Mouse (Mus musculus): ENCODE data around the gene Tie1.
"Not testable (repeated sequence)": the region's sequence is repeated elsewhere in the genome, so short reads cannot be mapped to it uniquely, and the experiment has no call there.

Tie1 gene

DNA sequence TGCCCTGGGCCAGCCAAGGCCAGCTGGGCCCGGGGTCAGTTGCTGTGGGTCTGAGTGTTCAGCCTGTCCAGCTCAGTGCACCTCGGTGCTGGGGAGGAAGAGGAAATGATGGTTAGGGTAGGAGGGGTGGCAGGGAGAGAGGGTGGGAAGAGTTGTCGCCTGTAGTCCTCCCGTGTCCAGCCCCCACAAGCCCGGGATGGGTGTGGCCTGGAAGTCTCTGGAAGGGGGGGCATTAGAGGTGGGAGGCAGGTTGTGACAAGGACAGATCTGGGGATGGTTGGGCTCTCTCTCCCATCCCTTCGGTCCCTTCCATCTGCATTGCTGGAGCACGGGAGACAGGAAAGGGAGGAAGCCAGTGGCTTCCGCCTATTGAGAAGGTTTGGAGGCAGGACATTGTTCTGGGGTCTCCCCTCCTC lies at the start of gene Tie1:
Gene Tie1 (minus strand): TSS at position 345 of the 416 bp plus-strand sequence.
- no peak for DNase-seq (ENCODE audit: low read depth, low spot score)

DNA sequence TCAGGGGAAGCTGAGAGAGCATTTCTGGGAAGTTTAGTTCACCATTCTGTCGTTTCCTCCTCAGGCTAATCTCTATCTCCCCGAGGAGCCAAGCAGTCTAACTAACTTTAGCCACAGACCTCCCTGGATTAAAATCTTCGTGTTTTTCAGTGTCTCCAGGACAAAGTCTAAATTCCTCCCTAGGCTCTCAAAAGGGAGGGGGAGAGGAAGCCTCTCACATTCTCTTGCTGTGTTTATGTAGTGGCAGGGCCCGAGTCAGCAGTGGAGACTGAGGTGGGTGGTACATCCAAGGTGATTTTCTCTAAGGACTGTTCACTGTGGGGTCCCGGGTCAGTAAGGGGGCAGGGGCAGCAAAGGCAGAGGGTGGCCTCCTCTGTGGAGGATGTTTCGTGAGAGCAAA lies 47.9 kb upstream of the Tie1 start:
- no peak for DNase-seq (ENCODE audit: low read depth, low spot score)

GRCm38 (mm10) chr4:118535610-118536009 lies 45.7 kb upstream of the Tie1 start:
- no peak for DNase-seq (ENCODE audit: low read depth, low spot score)

- DNase-seq (ENCODE audit: low read depth, low spot score), result no peak
Measured at GRCm38 (mm10) chr4:118533605-118534004, 43.7 kb upstream of the Tie1 start.

- no peak for DNase-seq (ENCODE audit: low read depth, low spot score)
Measured at GRCm38 (mm10) chr4:118533156-118533555, 43.3 kb upstream of the Tie1 start.

- DNase-seq (ENCODE audit: low read depth, low spot score), result no peak
Measured at GRCm38 (mm10) chr4:118532663-118533062, 42.8 kb upstream of the Tie1 start.

- DNase-seq (ENCODE audit: low read depth, low spot score), result no peak
Measured at GRCm38 (mm10) chr4:118527720-118528119, 37.9 kb upstream of the Tie1 start.

- no peak for DNase-seq (ENCODE audit: low read depth, low spot score)
Measured at GRCm38 (mm10) chr4:118527335-118527681, 37.4 kb upstream of the Tie1 start.

DNA sequence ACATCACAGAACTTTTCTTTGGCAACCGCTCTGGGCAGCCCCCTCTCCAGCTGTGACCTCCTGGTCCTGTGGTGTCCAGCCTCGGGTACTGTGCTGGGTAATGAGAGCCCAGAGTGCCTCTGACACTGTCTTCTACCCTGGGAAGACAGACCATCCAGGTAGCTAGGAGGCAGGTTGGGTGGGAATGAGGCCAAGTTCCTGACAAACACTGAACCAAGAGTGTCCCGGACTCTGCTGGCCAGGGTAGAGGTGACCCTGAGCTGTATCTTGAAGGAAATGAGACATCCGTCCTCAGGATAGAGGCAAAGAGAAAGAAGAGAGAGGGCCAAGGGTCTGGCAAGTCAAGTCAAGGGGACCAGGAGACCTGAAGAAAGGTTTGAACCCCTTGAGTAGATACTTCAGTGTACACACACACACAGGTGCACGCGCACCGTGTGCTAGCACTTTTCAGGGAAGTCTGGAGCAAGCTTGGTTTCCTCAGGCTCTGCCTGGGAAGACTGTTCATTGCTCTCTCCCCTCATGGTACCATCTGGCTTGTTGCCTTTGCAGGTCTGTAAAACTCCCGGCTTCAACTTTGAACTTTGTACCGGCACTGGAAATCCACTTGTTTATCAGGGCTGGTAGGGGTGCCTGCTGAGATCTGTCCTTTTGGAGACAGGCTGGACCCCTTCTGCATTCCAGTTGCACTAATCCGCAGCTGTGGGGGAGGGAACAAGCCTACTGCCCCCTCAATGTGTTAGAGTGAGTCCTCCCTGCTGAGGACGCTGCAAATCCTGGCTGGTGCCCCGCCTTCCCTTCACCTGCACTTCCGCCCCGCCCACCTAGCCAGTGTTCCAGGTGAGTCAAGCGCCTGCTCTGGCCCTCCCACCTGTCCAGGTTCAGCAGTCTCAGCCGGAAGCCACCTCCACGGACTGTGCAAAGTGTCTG lies 36.8 kb upstream of the Tie1 start, which contains the start of gene 2610528J11Rik:
Gene 2610528J11Rik (plus strand): TSS at position 592 of the 927 bp plus-strand sequence.
- DNase-seq (ENCODE audit: low read depth, low spot score), result no peak

DNA sequence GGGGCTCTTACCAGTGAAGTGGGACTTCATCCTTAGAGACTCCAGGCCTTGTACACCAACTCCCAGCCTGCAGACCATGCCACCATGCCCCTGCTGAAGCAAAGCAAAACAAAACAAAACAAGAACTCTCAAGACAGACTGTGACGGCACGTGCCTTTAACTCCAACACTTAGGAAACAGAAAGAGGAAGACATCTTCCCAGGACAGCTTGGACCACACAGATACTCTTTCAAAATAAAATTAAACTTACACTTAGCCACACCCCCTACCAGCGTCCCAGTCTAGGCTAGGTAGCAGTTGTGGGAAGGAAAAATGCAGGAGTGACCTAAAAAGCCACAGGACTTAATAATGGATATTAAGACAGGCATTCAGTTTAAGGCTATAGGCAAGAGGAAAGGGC lies 35.9 kb upstream of the Tie1 start:
- DNase-seq (ENCODE audit: low read depth, low spot score), result no peak

GRCm38 (mm10) chr4:118523976-118524375 lies 34.1 kb upstream of the Tie1 start:
- DNase-seq (ENCODE audit: low read depth, low spot score), result no peak

- DNase-seq (ENCODE audit: low read depth, low spot score), result no peak
Measured at GRCm38 (mm10) chr4:118522248-118522647, 32.4 kb upstream of the Tie1 start.

DNA sequence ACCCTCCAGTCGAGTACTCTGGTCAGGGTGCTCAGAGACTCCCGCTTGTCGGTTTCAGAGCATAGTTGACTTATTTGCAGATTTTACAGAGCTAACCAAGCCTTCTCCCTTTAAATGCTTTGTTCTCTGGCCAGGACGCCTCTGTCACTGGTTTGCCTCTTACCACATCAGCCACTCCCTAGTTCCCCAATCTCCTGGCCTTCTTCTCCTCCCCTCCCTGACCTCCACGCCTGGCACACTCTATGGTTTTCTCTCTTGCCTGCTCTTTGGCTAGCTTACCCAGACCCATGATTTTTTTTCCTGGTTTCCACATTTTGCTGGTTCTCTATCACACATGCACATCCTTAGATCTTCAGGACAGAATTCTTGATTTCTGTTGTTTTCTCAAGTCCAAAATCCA lies 28.3 kb upstream of the Tie1 start:
- DNase-seq (ENCODE audit: low read depth, low spot score), result no peak

DNA sequence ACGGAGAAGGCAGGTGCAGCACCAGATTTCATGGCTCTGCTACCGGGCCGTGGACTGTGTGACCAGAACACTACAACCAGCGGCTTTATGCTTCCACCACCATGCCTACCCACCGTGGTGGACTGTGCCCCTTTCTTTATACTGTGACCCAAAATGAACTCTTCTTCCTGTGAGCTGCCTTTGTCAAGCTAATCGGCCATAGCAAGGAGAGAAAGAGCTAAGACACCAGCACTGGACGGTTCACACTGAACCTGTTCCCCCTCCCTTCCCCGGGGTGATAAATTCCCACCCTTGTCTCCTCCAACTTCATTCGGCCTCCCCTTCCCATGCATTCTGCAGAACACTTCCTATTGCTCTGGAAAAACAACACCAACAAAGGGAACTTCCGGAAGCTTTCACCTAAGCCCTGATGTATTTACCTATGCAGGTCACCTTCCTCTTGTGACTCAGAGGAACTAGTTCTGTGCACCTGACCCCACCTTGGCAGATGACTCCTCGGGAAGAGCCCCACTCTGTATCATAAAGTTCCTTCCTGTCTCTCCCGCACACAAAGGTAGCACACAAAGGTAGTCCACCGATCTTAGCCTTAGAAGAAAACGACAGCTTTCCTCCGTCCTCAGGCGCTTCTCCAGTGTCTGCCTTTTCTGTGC lies 27.8 kb upstream of the Tie1 start:
- DNase-seq (ENCODE audit: low read depth, low spot score), result no peak

GRCm38 (mm10) chr4:118516699-118517496 lies 27.0 kb upstream of the Tie1 start:
- DNase-seq (ENCODE audit: low read depth, low spot score), result no peak

- DNase-seq (ENCODE audit: low read depth, low spot score), result no peak
Measured at GRCm38 (mm10) chr4:118509050-118509449, 19.2 kb upstream of the Tie1 start.

DNA sequence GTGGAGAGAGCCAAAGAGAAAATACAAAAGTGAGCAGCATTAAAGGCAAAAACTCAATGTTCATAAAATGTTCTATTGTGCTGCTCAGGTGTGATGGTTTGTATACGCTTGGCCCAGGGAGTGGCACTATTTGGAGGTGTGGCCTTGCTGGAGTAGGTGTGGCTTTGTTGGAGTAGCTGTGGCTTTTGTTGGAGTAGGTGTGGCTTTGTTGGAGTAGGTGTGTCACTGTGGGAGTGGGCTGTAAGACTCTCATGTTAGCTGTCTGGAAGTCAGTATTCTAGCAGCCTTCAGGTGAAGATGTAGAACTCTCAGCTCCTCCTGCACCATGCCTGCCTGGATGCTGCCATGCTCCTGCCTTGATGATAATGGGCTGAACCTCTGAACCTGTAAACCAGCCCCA lies 17.3 kb upstream of the Tie1 start:
- not testable (repeated sequence) for DNase-seq (ENCODE audit: low read depth, low spot score)

DNA sequence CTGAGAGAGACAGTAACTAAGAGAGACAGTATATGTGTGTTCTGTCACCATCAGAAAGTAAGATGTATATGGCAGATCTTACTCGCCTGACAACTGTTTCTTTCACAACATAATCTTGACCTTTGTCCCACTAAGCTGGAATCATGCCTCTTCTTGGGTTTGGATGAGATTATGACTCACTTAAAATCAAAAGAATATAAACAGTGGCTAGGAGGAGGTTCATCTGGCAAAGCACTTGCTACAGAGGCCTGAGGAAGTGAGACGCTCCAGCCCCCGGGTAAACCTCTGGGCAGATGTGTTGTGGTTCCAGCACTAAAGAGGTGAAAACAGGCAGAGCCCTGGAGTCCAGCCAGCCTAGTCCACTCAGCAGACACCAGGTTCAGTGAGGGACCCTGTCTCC lies 15.7 kb upstream of the Tie1 start:
- DNase-seq (ENCODE audit: low read depth, low spot score), result no peak

GRCm38 (mm10) chr4:118500792-118501191 lies 10.9 kb upstream of the Tie1 start:
- no peak for DNase-seq (ENCODE audit: low read depth, low spot score)

DNA sequence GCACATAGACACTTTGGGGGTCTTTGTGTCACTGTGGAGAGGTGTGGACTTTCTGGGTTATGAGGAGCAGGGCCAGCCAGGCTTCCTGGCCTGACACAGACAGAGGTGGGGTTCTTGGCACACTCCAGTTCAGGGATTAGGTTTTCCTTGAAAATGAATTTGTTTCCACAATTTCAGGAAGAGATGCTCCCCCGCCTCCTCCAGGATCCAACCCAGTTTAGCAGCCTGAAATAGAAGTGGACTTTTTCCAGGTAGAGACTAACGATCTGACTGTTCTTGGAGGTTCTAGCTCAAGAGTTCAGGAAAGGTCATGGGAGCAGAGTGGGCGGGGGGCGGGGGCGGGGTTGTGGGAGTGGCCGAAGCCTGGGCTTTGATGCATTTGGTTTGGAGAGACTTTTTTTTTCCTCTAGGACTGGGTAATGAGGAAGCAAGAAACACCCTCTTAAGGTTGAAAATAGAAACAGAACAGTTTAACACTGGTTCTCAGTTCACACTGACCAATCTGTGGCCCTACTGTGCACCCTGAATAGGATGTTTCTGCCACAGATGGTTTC lies 10.4 kb upstream of the Tie1 start:
- DNase-seq (ENCODE audit: low read depth, low spot score), result no peak

- DNase-seq (ENCODE audit: low read depth, low spot score), result no peak
Measured at GRCm38 (mm10) chr4:118490461-118490860, 600 bp upstream of the Tie1 start.

Measured in retina, adult 2 months (tissue).